Mouse (Mus musculus) natural killer cell, adult 2 months (primary cell): ENCODE measurements around the gene Rufy2.

Experiments used
- DNase-seq, 2 experiments: peaks; one replicate each; pipeline ENCODE4 v3.0.0; 2022; ENCODE audit warnings: low spot score in 2 of 2

The Rufy2 gene

GRCm38 (mm10) chr10:62980039-62980954 is at the start of gene Rufy2:
Gene Rufy2 (plus strand): TSS chr10:62980223.
- DNase-seq: peak; percentile 77 to 85

- no peak for DNase-seq
These were observed 47.6 kb upstream of the Rufy2 start for GRCm38 (mm10) chr10:62932381-62932780.

GRCm38 (mm10) chr10:62944975-62945580 is 34.9 kb upstream of the Rufy2 start:
- DNase-seq: no peak

GRCm38 (mm10) chr10:62946738-62947471 is 33.1 kb upstream of the Rufy2 start, which contains the start of gene Dna2:
Gene Dna2 (plus strand): TSS chr10:62947026.
- peak; percentile 44 to 58 for DNase-seq

- peak in 1 of 2 experiments; percentile 12 for DNase-seq
These were observed 31.5 kb upstream of the Rufy2 start for GRCm38 (mm10) chr10:62948551-62948950.

GRCm38 (mm10) chr10:62963956-62964355 is 16.1 kb upstream of the Rufy2 start:
- no peak for DNase-seq

GRCm38 (mm10) chr10:62965796-62966195 is 14.2 kb upstream of the Rufy2 start:
- no peak for DNase-seq

- DNase-seq: no peak
These were observed 13.7 kb upstream of the Rufy2 start for GRCm38 (mm10) chr10:62966291-62966690.

- peak in 1 of 2 experiments; percentile 50 for DNase-seq
These were observed 8.2 kb upstream of the Rufy2 start for GRCm38 (mm10) chr10:62971821-62972220.

GRCm38 (mm10) chr10:62979667-62980038 is 370 bp upstream of the Rufy2 start:
- no peak for DNase-seq

GRCm38 (mm10) chr10:62984072-62984471 is 4.0 kb downstream of the Rufy2 start:
- peak; percentile 13 to 39 for DNase-seq

- no peak for DNase-seq
These were observed 4.5 kb downstream of the Rufy2 start for GRCm38 (mm10) chr10:62984495-62984894.

- peak; percentile 24 to 45 for DNase-seq
These were observed 7.3 kb downstream of the Rufy2 start for GRCm38 (mm10) chr10:62987341-62987740.

- no peak for DNase-seq
These were observed 10.6 kb downstream of the Rufy2 start for GRCm38 (mm10) chr10:62990636-62991035.

- no peak for DNase-seq
These were observed 14.0 kb downstream of the Rufy2 start for GRCm38 (mm10) chr10:62993991-62994390.

- no peak for DNase-seq
These were observed 20.6 kb downstream of the Rufy2 start for GRCm38 (mm10) chr10:63000584-63000983.

- no peak for DNase-seq
These were observed 23.2 kb downstream of the Rufy2 start for GRCm38 (mm10) chr10:63003252-63003651.

- DNase-seq: no peak
These were observed 24.5 kb downstream of the Rufy2 start for GRCm38 (mm10) chr10:63004556-63004955.

GRCm38 (mm10) chr10:63008193-63008592 is 28.2 kb downstream of the Rufy2 start:
- DNase-seq: no peak

- no peak for DNase-seq
These were observed 30.2 kb downstream of the Rufy2 start for GRCm38 (mm10) chr10:63010268-63010667.

- no peak for DNase-seq
These were observed 31.5 kb downstream of the Rufy2 start for GRCm38 (mm10) chr10:63011556-63011955.

GRCm38 (mm10) chr10:63013476-63013875 is 33.5 kb downstream of the Rufy2 start:
- no peak for DNase-seq
